Mouse (Mus musculus): ENCODE results near the gene Fgf2.

Gene Fgf2

GRCm38 (mm10) chr3:37348221-37349165 lies at the start of gene Fgf2:
Fgf2 (plus strand) TSS chr3:37348346.
- peak; percentile 75 for DNase-seq

GRCm38 (mm10) chr3:37299470-37299869 lies 48.7 kb upstream of the Fgf2 start:
- no peak for DNase-seq

GRCm38 (mm10) chr3:37302685-37303084 lies 45.5 kb upstream of the Fgf2 start:
- peak; percentile 71 for DNase-seq

GRCm38 (mm10) chr3:37303392-37304139 lies 44.6 kb upstream of the Fgf2 start:
- no peak for DNase-seq

- no peak for DNase-seq
Measured at GRCm38 (mm10) chr3:37311897-37312369, 36.2 kb upstream of the Fgf2 start.

GRCm38 (mm10) chr3:37312370-37312941 lies 35.7 kb upstream of the Fgf2 start, which contains the start of the genes Bbs12 and Cetn4:
Bbs12 (plus strand) TSS chr3:37312554.
Cetn4 (minus strand) TSS chr3:37312708.
- DNase-seq, result peak; percentile 97

GRCm38 (mm10) chr3:37313371-37313770 lies 34.8 kb upstream of the Fgf2 start:
- DNase-seq, result no peak

GRCm38 (mm10) chr3:37316233-37316632 lies 31.9 kb upstream of the Fgf2 start:
- DNase-seq, result no peak

- peak; percentile 42 for DNase-seq
Measured at GRCm38 (mm10) chr3:37324310-37324709, 23.8 kb upstream of the Fgf2 start.

- DNase-seq, result peak; percentile 13
Measured at GRCm38 (mm10) chr3:37325317-37326112, 22.6 kb upstream of the Fgf2 start.

- DNase-seq, result no peak
Measured at GRCm38 (mm10) chr3:37326627-37327026, 21.5 kb upstream of the Fgf2 start.

GRCm38 (mm10) chr3:37328489-37328888 lies 19.7 kb upstream of the Fgf2 start:
- no peak for DNase-seq

GRCm38 (mm10) chr3:37329963-37330362 lies 18.2 kb upstream of the Fgf2 start:
- no peak for DNase-seq

GRCm38 (mm10) chr3:37331999-37332449 lies 16.1 kb upstream of the Fgf2 start:
- no peak for DNase-seq

- DNase-seq, result no peak
Measured at GRCm38 (mm10) chr3:37334053-37334452, 14.1 kb upstream of the Fgf2 start.

GRCm38 (mm10) chr3:37341110-37341509 lies 7.0 kb upstream of the Fgf2 start:
- peak; percentile 23 for DNase-seq

- peak; percentile 32 for DNase-seq
Measured at GRCm38 (mm10) chr3:37342811-37343210, 5.3 kb upstream of the Fgf2 start.

- DNase-seq, result no peak
Measured at GRCm38 (mm10) chr3:37347671-37348070, 475 bp upstream of the Fgf2 start.

GRCm38 (mm10) chr3:37349166-37349548 lies 1.0 kb downstream of the Fgf2 start:
- DNase-seq, result peak; percentile 21

GRCm38 (mm10) chr3:37350386-37350785 lies 2.2 kb downstream of the Fgf2 start:
- DNase-seq, result no peak

GRCm38 (mm10) chr3:37353951-37354481 lies 5.9 kb downstream of the Fgf2 start:
- DNase-seq, result peak; percentile 22

GRCm38 (mm10) chr3:37354737-37355136 lies 6.6 kb downstream of the Fgf2 start:
- peak; percentile 17 for DNase-seq
